Mouse (Mus musculus): Measurements from ENCODE around the gene Hfe.
A peak's percentile ranks its signal among the peaks of the same experiment; 100 is the strongest.
"Not testable (repeated sequence)": the region's sequence is repeated elsewhere in the genome, so short reads cannot be mapped to it uniquely, and the experiment has no call there.

The Hfe gene

GRCm38 (mm10) chr13:23744421-23745380 is 34.0 kb upstream of the Hfe start:
- DNase-seq (ENCODE audit: low spot score) = peak; percentile 72

DNA sequence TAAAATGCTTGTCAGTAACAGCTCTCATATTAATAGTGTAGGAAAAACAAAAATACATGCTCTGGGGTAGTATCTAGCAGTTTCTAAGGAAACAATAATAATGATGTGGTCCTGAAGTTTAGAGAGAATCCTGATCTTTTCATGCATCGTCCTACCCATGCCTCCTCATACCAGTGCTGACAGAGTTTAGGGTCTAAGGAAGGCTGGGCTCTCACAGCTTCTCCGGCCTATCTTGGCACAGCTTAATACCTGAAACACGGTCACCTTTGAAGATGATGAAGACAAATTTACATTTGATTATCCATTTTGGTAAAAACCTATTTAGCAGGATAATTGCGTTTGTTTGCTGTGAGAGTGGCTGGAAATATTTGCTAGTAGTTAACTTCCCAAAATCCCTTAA is 33.3 kb upstream of the Hfe start:
- DNase-seq (ENCODE audit: low spot score) = no peak

GRCm38 (mm10) chr13:23743215-23743614 is 32.6 kb upstream of the Hfe start:
- no peak for DNase-seq (ENCODE audit: low spot score)

DNA sequence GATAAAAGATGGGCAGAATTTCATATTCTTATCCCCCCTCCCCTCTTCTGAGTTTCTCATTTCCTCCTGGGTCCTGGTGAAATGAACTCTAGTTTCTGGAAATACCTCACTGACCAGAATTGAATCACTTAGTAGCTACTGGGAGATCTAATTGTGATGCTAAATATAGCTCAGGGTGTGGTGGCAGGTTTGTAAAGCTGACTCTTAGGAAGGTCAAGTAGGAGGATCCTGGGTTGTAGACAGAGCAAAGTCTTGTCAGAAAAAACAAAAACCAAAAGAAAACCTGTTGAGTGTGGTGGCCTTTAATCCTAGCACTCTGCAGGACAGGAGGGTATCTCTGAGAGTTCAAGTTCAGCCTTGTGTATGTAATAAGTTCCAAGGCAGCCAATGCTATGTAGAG is 31.4 kb upstream of the Hfe start:
- DNase-seq (ENCODE audit: low spot score) = peak; percentile 14

DNA sequence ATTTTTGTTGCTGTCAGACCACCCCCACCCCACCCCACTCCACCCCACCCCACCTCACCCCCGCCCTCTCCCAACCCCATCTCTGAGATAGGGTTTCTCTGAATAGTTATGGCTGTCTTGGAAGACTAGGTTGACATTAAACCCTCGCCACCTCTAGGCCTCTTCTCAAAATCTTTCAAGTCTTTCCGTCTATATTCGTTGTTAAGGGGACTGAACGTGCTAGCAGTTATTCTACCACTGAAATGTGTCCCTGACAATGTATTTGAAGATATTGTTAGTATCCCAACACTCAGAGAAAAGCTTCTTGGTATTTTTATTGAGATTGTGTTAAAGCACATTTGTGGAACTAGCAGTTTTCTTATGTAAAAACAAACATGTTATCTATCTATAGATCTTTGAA is 30.3 kb upstream of the Hfe start:
- DNase-seq (ENCODE audit: low spot score) = peak; percentile 47

GRCm38 (mm10) chr13:23740256-23740840 is 29.7 kb upstream of the Hfe start:
- DNase-seq (ENCODE audit: low spot score) = no peak

DNA sequence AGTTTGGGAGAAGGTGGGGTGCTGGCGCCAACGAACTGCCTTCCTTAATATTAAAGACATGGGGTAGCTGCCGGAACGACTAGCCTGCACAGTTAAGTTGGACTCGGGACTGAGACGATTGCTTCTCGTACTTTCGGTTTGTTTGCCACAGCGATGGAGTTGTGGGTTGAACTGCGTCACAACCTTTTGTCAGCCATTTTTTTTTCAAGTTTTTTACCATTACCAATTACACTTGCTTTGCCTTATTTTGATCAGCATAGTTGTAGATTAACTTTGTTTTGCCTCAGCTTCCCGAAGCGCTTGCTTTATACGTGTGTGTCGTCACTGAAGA is 29.2 kb upstream of the Hfe start:
- DNase-seq (ENCODE audit: low spot score) = no peak

DNA sequence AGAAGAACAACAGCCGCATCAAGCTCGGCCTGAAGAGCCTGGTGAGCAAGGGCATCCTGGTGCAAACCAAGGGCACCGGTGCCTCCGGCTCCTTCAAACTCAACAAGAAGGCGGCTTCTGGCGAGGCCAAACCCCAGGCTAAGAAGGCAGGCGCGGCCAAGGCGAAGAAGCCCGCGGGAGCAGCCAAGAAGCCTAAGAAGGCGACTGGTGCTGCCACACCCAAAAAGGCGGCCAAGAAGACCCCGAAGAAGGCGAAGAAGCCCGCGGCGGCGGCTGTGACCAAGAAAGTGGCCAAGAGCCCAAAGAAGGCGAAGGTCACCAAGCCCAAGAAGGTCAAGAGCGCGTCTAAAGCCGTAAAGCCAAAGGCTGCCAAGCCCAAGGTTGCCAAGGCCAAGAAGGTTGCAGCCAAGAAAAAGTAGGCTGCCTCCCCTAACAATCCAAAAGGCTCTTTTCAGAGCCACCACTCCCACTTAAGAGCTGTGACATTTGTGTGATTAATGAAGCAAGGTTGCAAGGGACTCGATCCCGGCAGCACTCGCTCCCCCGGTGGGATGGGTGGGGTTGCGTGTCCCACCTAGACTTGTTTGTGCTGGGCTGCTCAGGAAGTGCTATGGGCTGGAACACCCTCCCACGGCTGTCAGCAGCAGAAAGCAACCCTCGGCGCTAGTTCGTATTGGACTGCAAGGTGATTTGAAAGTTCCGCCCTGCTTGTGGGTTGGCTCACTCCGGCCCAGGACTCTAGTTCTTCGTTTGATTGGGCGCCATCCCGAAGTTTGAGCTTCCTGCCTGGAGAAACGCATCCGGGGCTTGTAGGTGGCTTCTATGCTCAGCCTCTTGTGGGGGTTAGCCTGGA is 28.6 kb upstream of the Hfe start:
- peak; percentile 93 for DNase-seq (ENCODE audit: low spot score)

DNA sequence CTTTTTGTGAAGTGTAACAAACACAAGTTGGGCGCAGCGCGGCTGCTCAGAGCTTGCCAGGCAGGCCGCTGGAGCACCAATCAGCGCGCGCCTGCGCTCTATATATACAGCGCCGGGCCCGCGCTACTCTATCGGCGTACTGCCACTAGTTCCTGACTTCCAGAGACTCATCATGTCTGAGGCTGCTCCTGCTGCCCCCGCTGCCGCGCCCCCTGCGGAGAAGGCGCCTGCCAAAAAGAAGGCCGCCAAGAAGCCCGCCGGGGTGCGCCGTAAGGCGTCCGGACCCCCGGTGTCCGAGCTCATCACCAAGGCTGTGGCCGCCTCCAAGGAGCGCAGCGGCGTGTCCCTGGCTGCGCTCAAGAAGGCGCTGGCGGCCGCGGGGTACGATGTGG is 28.0 kb upstream of the Hfe start, which contains the start of gene Hist1h1c:
Gene Hist1h1c, plus strand, starts transcription at position 132 of the 392 bp plus-strand sequence.
- DNase-seq (ENCODE audit: low spot score) = peak; percentile 95

GRCm38 (mm10) chr13:23738041-23738440 is 27.4 kb upstream of the Hfe start:
- DNase-seq (ENCODE audit: low spot score) = peak; percentile 54

DNA sequence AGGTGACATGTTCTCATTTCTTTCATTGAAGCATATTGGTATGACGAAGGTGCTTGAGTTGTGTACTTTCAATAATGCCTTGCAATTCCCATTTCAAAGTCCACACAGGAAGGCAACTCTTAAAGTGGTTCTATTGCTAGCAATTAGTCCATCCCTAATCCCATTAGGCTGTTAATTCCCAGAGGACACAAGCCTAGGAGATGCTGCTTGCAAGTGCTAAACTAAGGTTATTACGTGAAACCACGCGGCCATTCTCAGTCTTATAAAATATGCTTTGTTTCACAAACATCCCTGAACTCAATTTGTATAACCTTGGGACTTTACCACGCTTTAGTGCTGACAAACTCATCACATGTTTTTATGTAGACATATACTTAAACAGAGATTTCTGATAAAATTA is 26.4 kb upstream of the Hfe start:
- no peak for DNase-seq (ENCODE audit: low spot score)

- peak; percentile 38 for DNase-seq (ENCODE audit: low spot score)
These were observed 21.6 kb upstream of the Hfe start for GRCm38 (mm10) chr13:23732156-23732804.

GRCm38 (mm10) chr13:23730479-23730878 is 19.8 kb upstream of the Hfe start:
- DNase-seq (ENCODE audit: low spot score) = no peak

DNA sequence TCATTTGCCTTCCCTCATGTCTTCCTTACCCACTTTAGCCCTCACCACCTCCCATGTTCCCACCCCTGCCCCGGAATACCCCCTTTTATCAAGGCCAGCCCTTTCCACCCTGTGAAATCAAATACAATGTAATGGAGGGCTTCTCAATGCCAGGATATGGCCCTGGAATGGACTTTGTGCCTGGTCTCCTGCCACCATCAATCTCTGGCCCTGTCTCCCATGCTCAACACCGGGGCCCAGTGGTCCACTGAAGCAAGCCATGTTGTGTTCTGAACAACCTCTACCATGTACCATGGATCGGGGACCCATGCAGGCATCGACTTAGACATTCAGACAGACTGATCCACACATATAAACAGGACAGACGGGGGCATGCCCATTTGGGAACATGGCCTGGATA is 19.1 kb upstream of the Hfe start:
- no peak for DNase-seq (ENCODE audit: low spot score)

- no peak for DNase-seq (ENCODE audit: low spot score)
These were observed 18.5 kb upstream of the Hfe start for GRCm38 (mm10) chr13:23729192-23729525.

DNA sequence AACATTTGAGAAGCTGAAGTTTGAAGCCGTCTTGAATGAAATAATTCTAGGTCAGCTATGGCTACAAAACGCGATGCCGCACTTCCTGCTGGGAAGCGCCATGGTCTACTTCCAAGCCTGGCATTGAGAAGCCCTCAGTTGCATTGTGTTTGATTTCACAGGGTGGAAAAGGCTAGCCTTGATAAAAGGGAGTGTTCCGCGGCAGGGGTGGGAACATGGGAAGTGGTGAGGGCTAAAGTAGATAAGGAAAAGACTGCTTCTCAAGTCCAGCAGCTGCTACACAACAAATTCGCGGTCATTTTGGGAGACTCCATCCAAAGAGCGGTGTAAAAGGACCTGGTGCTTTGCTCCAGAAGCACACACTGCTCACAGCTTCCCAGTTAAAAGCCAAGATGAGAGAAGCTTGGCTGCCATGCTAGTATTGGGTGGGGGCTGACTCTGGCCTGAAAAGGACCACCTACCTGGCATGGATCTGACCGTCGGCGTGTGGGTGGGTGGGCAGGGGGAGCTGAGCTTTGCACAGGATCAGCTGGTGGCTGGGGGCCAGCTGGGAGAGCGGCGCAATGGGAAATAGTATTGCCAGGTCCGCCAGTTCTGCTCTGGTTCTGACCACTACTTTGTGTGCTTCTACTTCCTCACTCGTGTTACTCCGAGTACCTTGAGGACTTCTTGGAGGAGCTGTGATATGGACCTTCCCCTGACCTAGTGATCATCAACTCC is 18.0 kb upstream of the Hfe start:
- DNase-seq (ENCODE audit: low spot score) = no peak

GRCm38 (mm10) chr13:23725213-23725612 is 14.6 kb upstream of the Hfe start:
- no peak for DNase-seq (ENCODE audit: low spot score)

GRCm38 (mm10) chr13:23724239-23724638 is 13.6 kb upstream of the Hfe start:
- no peak for DNase-seq (ENCODE audit: low spot score)

GRCm38 (mm10) chr13:23717593-23718245 is 7.1 kb upstream of the Hfe start:
- DNase-seq (ENCODE audit: low spot score) = not testable (repeated sequence)

GRCm38 (mm10) chr13:23717176-23717575 is 6.5 kb upstream of the Hfe start:
- no peak for DNase-seq (ENCODE audit: low spot score)
